Mouse (Mus musculus) splenic B cell, adult 2 months (primary cell): Measurements from ENCODE around the gene Dad1.
"Not testable (repeated sequence)": the region's sequence is repeated elsewhere in the genome, so short reads cannot be mapped to it uniquely, and the experiment has no call there.

Source experiments
- DNase-seq: peaks from one replicate; pipeline ENCODE4 v3.0.0-alpha.2; 2011; ENCODE audit warnings: low read depth, low spot score
- H3K27me3 ChIP-seq: 2 replicates; pipeline ENCODE4 v1.6.1; 2012; ENCODE audit warnings: mild to moderate bottlenecking, low read length, moderate library complexity, mixed read lengths; ENCODE audit not compliant: control insufficient read depth, poor library complexity, insufficient read depth, severe bottlenecking
- H3K36me3 ChIP-seq: 2 replicates; pipeline ENCODE4 v1.6.1; 2012; ENCODE audit warnings: mild to moderate bottlenecking, low read length, moderate library complexity, mixed read lengths; ENCODE audit not compliant: control insufficient read depth, poor library complexity, insufficient read depth, severe bottlenecking

The Dad1 gene

DNA sequence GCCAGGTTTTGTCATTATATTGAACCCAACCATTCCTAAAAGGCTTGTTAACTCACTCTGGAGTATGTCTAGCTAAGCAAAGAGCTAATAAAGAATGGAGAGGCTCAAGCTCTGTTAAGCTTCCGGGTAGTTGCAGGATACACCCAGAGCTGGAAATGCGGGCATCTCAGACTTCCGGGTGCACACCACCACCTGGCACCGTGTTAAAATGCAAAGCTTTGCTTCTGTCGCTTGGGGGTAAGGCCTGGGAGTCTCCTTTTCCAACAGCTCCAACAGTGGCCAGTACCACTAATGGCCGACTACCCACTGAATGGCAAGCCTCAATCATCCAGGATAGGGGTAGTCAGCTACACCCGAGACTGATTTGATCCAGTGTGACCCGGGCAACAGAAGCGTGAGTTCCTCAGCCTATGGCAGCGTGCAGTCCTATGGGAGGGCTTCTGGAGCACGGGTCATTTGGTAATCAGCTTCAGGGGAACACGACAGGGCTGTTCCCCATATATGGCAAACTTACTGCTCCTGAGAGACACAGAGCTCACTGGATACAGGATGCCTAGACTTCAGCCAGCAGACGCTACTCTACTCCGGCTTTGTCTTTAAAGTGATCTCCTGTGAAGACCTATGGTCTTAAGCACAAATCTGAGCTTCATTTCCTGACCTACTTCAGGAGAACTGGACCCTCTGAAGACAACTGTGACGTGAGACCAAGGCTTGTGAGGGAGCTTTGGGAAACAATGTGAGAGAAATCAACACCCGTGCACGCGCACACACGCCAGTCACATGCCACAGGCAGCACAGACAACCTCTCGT lies 19.5 kb downstream of the Dad1 start:
- peaks cover 4% of the 10 kb centered on the region; the same call in 1 of the 2 replicates for H3K36me3 ChIP-seq
- H3K27me3 ChIP-seq, result no peaks in the 10 kb centered on the region
- DNase-seq, result no peak

DNA sequence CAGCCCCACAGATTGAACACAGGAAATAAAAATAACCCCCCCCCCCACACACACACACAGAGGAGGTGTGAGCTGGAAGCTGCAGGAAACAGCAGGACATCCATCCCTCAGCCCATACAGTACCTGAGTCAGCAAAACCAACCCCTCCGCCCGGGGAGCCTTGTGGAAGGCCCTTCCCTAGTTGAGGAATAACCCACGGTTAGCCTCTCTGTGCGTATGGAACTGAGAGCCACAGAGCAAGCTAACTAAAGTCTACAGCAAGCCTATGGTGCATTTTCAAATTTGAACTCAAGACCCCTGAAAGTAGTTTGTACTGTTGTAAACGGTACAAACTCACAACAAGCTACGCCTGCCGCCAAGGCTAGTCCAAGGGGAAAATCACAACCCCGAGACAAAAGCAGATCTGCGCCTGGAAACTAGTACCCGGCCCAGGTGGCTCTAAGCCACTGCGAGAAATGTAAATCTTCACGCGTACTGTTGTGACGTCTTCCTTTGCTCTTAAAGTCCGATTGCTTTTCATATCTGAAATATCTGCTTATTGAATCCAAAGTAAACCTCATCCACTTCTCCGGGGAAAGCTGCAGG lies 20.3 kb downstream of the Dad1 start:
- no peaks in the 10 kb centered on the region for H3K27me3 ChIP-seq
- peak; percentile 74 for DNase-seq
- peaks cover 4% of the 10 kb centered on the region; the same call in 1 of the 2 replicates for H3K36me3 ChIP-seq

DNA sequence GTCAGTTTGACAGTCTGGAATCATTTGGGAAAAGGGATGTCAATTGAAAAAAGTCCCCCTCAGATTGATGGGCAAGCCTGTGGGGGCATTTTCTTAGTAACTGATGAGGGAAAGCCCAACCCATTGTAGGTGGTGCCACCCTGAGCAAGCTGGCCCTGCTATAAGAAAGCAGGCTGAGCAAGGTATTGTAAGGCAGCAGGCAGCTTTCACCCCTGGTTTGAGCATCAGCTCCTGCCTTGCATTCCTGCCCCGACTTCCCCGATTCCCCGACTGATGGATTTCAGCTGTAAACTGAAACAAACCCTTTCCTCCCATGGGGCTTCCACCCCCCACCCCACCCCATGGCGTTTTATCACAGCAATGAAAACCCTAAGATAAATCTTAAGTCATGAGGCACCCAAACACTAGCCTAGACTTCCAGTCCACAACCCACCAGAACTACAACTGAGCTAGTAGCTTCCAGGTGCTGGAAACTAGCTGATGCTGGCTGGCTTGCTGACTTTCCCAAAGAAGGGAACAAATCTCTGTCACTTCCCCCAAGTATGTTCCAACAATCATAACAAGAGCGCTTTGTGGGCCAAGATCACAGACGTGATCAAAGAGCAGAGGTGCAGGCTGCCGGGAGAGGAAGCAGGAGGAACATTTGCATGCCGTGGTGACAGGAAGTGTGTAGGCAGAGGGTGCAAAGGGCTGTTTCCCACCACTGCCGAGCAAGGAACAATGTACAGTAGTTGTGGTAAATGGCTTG lies 20.9 kb downstream of the Dad1 start:
- Histone ChIP-seq H3K36me3 (peaks cover 4% of the 10 kb centered on the region; the same call in 1 of the 2 replicates), H3K27me3 (no peaks in the 10 kb centered on the region)
- DNase-seq, result peak; percentile 93

DNA sequence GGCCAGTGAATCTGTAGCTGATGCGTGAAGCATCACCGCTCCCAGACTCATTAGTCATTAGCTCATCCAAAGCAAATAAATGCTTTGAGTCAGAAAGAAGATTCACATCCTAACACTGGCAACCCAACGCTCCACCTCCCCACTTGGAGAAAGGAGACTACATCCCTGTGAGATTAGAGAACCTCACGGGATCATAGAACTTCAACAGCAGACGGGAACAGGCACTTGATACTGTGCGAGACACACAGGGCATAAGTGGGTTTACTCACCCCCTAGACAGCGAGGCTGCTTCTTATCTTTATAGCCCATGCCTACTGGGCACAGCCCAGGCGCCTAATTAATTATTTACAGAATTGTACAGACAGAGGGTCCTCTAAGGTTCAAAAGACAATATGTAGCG lies 21.8 kb downstream of the Dad1 start:
- no peak for DNase-seq
- peaks cover 4% of the 10 kb centered on the region; the same call in 1 of the 2 replicates for H3K36me3 ChIP-seq
- no peaks in the 10 kb centered on the region for H3K27me3 ChIP-seq

DNA sequence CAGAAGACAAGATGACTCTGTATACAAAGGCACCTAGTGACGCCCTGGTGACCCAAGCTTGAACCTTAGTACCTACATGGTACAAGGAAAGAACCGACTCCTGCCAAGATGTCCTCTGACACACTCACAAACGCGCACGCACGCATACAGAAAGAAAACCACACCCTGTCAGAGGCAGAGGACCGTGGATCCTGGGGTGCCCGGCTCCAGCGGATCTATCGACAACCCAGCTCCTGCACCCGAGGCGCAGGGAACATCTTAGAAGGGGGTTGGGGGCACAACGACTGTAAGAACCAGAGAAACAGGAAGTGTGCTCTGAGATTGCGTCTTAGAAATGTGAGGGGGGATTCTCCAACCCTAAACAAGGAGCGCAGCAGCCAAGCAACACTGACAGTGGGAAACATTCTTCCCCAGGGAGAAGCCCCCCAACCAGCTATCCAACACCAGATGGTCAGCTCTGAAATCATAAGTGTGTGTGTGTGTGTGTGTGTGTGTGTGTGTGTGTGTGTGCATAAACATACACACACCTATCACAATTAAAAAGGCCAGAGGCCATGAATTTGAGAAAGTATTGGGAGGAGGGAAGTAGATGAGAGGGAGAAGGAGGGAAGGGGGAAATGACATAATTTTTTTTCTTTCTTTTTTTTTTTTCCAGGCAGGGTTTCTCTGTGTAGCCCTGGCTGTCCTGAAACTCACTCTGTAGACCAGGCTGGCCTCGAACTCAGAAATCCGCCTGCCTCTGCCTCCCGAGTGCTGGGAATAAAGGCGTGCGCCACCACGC lies 22.5 kb downstream of the Dad1 start:
- peaks cover 4% of the 10 kb centered on the region; the same call in 1 of the 2 replicates for H3K36me3 ChIP-seq
- DNase-seq, result peak; percentile 91
- no peaks in the 10 kb centered on the region for H3K27me3 ChIP-seq

DNA sequence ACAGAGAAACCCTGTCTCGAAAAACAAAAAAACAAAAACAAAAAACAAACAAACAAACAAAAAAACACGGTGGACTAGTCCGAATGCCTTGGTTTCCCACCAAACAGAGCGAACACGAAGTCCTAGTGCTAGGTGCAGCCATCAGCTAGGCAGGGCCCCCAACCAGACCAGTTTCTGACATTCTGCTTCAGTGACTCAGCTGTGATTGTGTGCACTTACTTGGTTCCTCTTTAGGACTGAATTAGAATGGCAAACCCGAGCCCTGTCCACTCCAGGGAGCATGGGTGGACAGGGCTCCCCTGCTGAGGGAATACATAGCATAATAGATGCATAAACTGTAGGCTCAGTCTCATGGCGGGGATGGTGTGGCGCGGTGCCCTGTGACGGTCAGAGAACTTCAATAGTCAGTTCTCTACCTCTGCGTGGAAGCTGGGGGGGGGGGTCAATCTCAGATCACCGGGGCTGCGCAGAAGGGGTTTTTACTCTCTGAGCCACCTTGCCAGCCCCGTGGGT lies 23.2 kb downstream of the Dad1 start:
- Histone ChIP-seq H3K27me3 (no peaks in the 10 kb centered on the region), H3K36me3 (peaks cover 4% of the 10 kb centered on the region; the same call in 1 of the 2 replicates)
- peak; percentile 75 for DNase-seq

DNA sequence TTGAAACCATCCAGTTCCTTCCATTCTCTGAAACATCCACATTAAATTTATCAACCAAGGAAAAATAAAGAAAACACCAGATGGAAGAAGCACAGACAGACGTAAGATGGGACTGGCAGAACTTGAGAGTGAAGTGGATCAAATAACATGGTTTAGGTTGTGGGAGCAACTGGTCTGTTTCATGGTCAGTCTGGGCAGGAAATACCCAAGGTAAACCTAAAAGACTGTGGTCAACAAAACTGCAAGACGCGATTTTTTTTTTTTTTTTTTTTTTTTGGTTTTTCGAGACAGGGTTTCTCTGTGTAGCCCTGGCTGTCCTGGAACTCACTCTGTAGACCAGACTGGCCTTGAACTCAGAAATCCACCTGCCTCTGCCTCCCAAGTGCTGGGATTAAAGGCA lies 24.1 kb downstream of the Dad1 start:
- not testable (repeated sequence) for H3K27me3 ChIP-seq, DNase-seq, H3K36me3 ChIP-seq

DNA sequence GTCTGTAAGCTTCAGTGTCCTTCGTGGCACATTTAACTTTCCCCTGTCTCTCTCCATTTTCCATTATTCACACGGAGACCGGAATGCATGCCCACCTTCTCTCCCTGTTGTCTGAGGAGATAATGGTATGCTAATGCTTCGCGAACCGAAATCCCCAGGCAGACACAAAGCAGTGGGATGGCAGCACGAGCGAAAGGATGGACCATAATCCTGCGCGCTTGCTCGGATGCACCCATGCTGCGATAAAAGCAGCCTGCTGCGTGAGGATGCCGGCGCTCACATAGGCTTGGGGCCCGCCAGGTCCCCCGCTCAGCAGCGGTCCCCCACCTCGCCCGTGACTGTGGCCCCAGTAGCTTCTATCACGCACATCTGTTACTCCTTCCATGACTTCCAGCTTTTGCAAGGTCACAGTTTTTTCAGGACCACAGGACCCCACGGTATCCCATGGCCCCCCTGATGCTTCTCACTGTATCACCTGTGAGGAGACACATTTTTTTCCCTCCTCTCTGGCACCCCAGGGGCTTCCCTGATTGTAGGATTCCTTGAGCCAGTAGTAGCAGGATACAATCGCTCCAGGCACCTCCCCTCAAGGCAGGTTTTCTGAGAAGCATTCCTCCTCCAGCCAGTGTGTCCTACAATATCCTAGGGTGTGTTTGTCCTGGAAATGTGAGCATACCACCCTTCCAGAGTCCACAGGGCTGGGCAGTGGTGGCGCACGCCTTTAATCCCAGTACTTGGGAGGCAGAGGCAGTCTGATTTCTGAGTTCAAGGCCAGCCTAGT lies 24.8 kb downstream of the Dad1 start:
- Histone ChIP-seq H3K36me3 (no peaks in the 10 kb centered on the region), H3K27me3 (no peaks in the 10 kb centered on the region)
- DNase-seq, result no peak

DNA sequence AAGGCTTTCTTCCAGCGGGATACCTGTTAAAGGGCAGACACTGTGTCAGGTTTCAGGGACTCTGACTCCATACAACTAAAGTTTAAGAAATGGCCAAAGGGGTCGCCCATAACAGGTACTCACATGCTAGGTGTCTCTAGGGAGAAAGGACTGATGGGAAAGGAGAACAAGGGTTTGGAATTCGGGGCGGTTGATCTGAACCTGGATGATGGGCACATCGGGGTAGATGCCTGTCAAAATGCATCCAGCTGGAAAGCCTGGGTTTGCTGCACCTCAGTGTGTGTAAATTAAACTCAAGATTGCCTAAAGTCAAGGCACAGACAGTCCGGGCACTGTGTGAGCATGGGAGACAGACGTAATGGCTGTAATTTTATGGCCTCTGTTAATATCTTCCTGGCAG lies 25.4 kb downstream of the Dad1 start:
- no peak for DNase-seq
- Histone ChIP-seq H3K27me3 (no peaks in the 10 kb centered on the region), H3K36me3 (no peaks in the 10 kb centered on the region)

DNA sequence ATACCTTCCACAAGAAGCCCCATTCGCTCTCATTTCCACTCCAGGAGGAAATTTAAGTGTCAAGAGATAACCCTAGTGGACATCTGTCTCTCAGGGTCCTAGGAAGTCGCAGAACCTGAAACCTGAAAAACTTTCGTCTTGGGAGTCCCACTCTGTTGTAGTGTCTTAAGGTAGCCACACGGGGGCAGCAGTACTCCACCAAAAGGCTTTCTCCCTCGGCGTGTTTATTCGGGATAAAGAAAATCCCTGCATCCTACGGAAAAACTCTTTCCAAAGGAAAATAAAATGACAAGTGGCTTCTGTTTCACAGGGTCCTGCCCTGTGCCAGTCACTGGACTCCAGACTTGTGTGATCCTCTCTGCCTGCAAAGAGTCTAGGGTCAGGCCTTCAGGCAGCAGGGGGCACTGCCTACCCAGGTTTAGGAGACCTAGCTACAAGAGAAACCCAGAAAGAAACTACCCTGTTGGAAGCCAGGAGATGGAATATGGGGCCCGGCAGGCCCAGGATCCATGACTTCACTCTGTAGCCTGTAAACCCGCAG lies 25.9 kb downstream of the Dad1 start:
- DNase-seq, result peak; percentile 91
- no peaks in the 10 kb centered on the region for H3K27me3 ChIP-seq
- no peaks in the 10 kb centered on the region for H3K36me3 ChIP-seq

DNA sequence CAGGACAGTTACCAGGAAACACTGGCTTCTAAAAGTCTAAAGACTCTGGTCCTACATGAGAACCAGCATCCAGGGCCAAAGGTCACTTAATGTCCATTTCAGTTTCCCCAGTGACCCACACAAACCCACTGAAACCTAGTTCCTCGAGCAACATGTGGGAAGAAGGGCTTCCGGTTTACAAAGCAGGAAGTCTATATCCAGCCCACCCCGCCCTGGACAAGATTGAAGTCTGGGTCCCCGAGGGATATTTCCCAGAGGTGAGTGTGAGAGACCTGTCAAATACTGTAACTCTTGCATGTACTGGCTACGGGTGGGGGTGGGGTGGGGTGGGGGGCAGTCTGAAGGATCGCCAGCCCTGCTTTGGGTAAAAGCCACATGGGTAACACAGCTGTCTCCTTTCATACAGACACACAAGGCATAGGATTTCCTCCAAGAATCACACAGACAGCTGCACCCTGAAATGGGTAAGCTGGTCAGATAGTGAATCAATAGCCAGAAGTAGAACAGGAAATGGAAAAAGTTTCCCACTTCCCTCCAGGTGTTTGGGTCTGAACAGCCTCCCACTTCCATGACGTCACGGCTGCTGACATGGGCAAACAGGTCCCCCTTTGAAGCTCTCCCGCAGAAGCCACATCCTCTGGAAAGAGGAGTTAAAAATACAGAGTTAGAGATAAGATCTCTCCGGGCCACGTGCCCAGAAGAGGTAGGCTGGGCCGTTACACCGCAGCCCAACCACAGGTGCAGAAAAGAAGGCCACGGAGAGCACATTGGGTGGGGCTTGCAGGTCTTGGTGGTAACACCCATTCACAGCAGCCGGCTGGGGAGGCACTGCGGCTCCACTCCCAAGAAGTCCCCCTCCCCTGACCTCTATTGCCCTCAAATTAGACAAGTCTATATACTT lies 26.7 kb downstream of the Dad1 start:
- H3K27me3 ChIP-seq, result no peaks in the 10 kb centered on the region
- peak; percentile 98 for DNase-seq
- H3K36me3 ChIP-seq, result no peaks in the 10 kb centered on the region

DNA sequence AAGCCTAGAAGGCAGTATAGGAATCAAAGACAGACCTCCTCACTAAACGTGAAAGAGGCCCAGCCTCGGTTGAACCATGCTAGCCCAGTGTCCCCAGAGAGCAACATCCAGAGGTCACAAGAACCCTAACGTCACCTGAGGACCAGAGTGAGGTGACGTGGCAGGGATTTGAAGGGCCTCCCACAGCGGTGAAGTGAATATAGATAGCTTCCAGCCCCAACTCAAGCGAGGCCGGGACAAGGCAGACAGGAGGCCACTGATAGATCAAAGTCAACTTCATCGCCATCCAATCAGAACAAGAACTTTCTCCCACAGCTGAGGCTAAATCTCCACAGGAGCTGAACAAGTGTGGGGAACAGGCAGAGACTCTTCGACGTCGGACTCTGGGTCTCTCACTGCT lies 28.2 kb downstream of the Dad1 start:
- peak; percentile 51 for DNase-seq

More for the DNA sequence above, 28.2 kb downstream of the Dad1 start:
- Histone ChIP-seq H3K27me3 (no peaks in the 10 kb centered on the region), H3K36me3 (no peaks in the 10 kb centered on the region)
